Mouse (Mus musculus) erythroblast, adult 5-6 weeks (primary cell): ENCODE data around the gene Traf1. TPM values are rescaled to one million over a fixed set of nuclear protein-coding genes. Genes with fewer than 3 reads are reported as not detected.

Source experiments
- ATAC-seq: replicated peaks from 2 replicates; pipeline ENCODE4 v1.8.0; 2016; ENCODE audit warnings: moderate number of reproducible peaks, mild to moderate bottlenecking, moderate TSS enrichment, inconsistent platforms; ENCODE audit not compliant: poor library complexity, low FRiP score, severe bottlenecking
- total RNA-seq, 2 experiments: library from RNA; stranded (forward) in 1 of 2; stranded (reverse) in 1 of 2; fragments of 150-400 nt in 1 of 2; fragments of 200-764, 138-1000 nt in 1 of 2; gene quantifications; 2 replicates each; pipeline versions ENCODE4 v1.2.3 to v1.2.4; 2015 to 2017; ENCODE audit warnings: low replicate concordance in 2 of 2

The Traf1 gene
- total RNA-seq (2015; ENCODE audit: low replicate concordance) (0.63 TPM in 1 of 2 replicates, not detected in the other), total RNA-seq (2017; ENCODE audit: low replicate concordance) (0.43 TPM in 1 of 2 replicates, not detected in the other)

DNA sequence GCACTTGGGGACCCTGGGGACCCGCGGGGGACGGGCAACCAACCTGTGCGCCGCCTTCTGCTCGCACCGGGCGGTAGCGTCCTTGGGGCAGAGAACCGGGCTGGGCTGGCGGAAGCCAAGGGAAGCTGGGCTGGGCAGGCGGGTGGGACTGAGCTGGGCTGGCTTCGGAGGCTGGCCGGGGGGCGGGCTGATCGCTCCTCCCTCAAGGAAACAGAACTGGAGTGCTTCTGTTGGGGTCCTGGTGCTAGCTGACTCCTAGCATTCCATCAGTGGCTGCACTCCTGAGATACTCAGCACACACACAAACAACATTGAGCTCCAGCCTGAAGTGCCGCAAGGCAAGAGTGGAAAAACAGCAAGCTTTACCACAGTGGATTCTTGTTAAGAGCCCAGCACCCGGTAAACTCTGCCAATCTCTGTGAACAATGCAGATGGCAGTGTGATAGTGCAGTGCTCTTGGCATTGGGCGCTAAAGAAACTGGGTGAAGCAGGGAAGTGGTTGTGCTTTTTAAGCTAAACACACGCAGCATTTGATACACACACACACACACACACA lies at the start of gene Traf1:
TSS of gene Traf1 (minus strand) at position 292 of the 556 bp plus-strand sequence.
- no peak for ATAC-seq

GRCm38 (mm10) chr2:34998956-34999355 lies 37.4 kb upstream of the Traf1 start:
- no peak for ATAC-seq

GRCm38 (mm10) chr2:34996506-34996905 lies 34.9 kb upstream of the Traf1 start:
- no peak for ATAC-seq

DNA sequence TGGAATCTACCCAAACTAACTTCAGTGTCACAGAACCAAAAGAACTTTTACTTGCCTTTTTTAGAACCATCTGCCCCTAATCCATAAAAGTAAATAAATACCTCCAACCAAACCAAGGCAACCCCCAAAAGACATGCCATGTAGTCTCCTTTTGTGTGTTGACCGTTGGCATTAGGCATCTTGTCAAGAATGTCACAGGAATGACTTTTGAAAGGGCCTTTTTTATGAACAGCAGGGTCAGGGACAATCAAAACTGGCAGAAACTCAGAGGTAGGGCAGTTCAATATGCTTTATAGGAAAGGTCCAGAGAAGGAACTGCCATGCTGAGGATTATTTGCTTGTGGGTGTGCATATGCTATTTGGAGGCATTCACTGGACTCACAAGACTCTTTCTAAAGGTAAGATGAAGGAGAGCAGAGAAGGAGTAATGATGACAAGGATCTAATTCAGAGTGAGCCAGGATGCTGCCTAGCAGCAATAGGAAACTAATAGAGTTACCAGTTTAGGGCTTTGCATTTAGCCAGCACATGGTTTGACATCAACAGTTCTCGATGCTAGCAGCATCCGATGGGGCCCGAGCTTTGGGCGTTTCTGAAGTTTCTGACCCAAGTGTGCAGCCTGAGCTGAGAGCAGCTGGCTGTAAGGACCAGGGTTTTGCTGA lies 32.3 kb upstream of the Traf1 start:
- no peak for ATAC-seq

- no peak for ATAC-seq
Measured at GRCm38 (mm10) chr2:34992729-34993695, 31.4 kb upstream of the Traf1 start.

GRCm38 (mm10) chr2:34991966-34992365 lies 30.4 kb upstream of the Traf1 start:
- no peak for ATAC-seq

GRCm38 (mm10) chr2:34989749-34990148 lies 28.2 kb upstream of the Traf1 start:
- ATAC-seq: no peak

DNA sequence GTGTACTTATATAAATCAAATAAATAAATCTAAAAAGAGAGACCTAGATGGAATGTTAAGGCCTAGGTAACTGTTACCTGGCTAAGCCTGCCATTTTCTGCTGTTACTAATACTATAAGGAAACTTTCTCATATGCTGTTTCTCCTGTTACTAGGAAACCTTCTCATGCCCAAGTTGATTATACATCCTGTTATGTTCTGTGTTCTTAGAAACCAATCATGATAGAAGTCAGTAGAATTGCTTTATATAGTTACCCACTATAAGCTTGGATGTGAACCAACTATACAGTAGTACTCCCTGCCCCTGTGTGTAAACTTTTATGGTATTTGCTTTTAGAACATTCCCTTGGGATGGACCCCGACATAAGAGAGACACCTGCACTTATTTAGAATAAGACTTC lies 26.0 kb upstream of the Traf1 start:
- ATAC-seq: no peak

- no peak for ATAC-seq
Measured at GRCm38 (mm10) chr2:34984885-34985284, 23.3 kb upstream of the Traf1 start.

GRCm38 (mm10) chr2:34982906-34983698 lies 21.5 kb upstream of the Traf1 start:
- ATAC-seq: no peak

DNA sequence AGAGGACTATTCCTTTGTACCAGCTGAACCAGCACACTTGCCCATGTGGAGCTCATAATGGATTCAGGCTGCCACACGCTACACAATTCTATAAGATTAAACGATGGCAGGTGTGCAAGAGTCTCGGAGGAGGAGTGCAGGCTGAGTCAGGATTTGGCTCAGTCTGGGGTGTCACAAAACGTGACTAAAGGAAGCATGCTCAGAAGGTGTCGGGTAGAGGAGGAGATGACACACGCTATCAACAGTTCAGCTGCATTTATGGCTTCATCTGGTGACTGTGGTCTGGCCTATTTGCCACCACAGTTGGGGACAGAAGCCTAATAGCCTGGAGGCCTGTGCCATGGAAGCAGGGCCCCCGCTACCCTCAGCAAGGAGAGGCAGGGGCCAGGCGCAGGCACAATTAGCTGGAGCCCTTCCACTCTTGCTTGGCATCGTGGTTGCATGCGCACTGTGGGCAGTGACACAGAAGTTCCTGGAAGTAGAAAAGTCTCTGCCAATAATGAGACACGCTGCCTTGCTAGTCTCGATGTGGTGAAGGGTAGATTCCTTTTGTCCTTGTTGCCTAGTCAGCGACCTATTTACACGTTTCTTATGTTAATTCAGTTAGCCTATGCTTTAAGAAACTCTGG lies 20.6 kb upstream of the Traf1 start:
- no peak for ATAC-seq

DNA sequence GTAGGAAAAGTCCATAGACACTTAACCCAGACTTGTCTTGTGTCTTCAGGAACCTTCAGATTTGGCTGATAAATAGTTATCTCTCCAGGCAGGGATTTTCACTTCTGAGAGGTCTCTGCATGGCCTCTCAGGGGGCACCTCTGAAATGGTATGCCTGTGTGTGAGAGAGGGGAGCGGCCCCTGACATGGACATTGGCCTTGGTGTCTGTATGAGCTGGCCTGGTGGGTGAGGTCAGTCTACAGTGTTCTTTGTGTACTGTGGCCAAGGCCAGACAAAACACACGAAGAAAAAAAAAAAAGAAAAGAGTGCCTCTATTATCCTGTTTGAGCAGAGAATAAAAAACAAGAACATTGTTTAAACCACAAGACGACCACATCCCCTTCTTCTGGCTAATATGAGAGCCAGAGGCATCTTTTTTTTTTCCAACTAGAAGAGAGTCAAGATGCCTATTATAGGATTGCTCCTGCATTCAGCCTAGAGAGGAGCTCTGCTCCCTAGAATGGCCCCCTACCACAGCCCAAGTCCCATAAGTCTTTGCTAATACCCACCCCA lies 18.0 kb upstream of the Traf1 start:
- no peak for ATAC-seq

DNA sequence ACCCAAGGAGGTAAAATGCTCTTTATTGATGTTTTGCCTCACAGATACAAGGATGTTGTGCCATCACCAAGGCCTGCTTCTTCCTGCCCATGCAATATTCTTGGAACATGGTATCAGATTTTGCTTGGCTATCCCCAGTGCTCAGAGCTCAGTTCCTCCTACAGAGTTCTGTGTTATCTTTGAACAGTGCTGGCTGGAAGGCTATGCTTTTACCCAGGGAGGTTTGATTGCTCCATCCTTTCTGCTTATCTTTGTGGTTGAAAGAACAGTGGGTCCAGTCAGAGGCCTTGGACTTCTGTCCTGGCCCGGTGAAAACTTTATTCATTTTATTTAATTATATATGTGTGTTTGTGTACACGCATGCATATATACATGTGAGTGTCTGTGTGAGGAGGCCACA lies 16.7 kb upstream of the Traf1 start:
- ATAC-seq: no peak

- no peak for ATAC-seq
Measured at GRCm38 (mm10) chr2:34976945-34977658, 15.5 kb upstream of the Traf1 start.

GRCm38 (mm10) chr2:34976447-34976846 lies 14.9 kb upstream of the Traf1 start:
- no peak for ATAC-seq

DNA sequence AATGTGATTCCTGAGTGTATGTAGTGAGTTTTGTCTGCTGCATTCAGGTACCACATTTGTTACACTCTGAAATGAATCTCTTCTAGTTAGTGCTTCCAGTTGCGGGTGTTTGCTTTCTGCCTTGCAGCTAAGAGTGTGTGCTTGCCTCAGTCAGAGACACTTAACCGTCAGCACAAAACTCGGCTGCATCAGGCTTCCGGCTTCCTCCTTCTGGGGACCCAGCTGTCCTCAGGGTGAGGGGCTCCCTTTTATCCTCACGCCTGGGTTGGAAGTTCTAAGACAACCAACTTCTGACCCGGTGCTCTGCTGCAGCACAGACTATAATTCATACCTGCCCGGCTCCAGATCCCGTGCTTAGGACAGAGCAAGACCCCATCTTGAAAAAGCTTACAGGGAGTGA lies 11.5 kb upstream of the Traf1 start:
- no peak for ATAC-seq

DNA sequence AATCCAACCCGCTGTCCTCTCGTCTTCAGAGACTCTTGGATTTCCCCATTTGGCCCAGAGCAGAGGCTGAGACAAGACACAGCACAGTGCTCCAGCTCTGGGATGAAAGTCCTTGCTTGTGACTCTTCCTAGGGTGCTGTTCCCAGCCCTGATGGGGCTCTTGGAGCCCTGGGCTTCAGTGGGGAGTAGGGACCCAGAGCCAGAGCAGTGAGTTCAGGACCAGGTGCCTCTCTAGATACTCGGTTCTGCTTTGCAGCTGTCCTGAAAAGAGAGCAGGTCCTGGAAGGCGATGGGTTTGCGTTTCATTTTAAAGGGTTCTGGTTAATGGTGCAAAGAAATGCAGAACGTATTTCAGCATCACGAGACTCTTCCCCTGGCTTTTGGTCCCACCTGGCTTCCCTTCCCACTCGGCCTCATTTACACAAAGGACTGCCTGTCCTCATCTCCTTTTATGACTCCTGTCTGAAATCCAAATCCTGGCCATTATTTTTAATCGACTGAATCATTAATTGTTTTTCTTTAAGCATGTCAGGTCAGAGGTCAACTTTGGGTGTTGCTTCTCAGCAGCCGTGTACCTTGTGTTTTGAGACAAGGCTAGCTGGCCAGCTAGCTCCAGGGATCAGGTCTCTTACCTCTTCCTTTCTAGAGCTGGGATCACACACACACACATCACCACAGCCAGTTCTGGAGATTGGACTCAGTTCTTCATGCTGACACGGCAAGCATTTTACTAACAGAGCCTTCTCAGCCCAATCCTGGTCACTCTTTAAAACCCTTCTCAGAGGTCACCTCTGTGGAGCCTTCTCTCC lies 9.7 kb upstream of the Traf1 start:
- no peak for ATAC-seq
